ENCODE assay signal across 9 mouse cellular contexts in the genomic region with DNA sequence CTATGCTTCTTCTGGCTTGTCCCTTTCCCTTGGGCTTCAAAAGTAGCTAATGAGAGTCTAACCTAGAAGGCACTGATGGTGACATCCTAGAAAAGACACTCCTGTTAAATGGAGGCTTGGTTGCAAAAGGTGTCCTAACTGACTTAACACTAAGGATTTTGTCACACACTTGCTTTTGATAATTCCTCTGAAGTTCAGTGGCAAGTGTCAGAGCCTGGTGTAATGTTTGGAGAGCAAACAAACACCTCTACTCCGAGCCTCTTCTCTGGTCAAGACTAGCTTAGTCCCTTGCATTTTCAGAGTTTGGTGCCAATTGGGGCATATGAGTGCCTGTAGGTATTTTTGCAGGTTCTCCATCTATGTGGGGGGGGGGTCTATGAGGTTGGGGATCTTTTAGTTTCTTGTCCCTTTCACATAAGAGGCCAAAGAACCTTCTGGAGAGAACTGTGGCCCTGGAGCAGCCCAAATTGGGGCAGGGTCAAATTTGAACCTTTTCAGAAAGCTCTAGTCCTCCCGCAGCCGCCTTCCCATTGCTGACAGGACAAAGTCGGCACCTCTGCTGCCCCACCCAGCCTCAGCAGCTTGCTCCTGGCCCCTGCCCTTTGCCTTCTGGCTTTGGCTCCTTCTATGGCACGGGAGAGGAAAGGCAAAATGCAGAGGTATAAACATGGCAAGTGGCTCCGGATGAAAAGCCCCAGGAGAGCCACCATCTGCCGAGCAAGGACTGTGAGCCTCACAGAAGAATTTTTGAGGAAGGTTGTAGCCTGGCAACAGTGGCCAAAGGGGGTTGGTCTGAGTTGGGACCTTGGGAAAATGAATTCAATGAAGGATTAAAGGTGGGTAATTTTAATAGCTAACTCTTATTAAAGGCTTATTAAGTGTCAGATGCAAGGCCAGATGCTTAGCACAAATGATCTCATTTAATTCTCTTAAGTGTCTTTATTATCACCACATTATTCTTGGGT. TPM values are rescaled to one million over a fixed set of nuclear protein-coding genes. Genes with fewer than 3 reads are reported as not detected.
DNase-seq lines count a peak whose midpoint lies in the region; ATAC-seq and TF ChIP-seq lines count a peak whose summit lies in the region.
"Had no signal": no experiment of that assay in that cellular context is flagged by ENCODE, and none has a peak within 500 bp of the region (broad histone marks: within the 10 kb centered on the region; RNA-seq: fewer than 3 reads in every experiment).

No protein-coding gene starts in this region.

- no peak for TF ChIP-seq POLR2A in heart, adult 2 months (IDR thresholded peaks at IDR 0.05; ENCODE audit: insufficient read depth, low read depth, low read length)
- TF ChIP-seq POLR2A in lung, adult 2 months (IDR thresholded peaks at IDR 0.05; ENCODE audit: borderline replicate concordance, extremely low read depth, low read depth, low read length): no peak

- H3K27ac ChIP-seq in heart, adult 2 months: peak overlapping the region; percentile 46
- H3K27ac ChIP-seq in heart, embryonic 11.5 days (ENCODE audit: low read depth, low read length): no peak overlapping the region
- peak overlapping the region; percentile 83 for H3K27ac ChIP-seq in embryonic facial prominence, embryonic 13.5 days
- H3K27ac ChIP-seq in lung, postnatal 0 days (ENCODE audit: low read length): peak overlapping the region; percentile 85

- DNase-seq in heart, adult 2 months: no peak
- no peak for DNase-seq in lung, adult 2 months
- DNase-seq in lung, postnatal 14 days: no peak
- DNase-seq in lung, postnatal 0 days (ENCODE audit: low spot score): peak; percentile 65
- no peak for DNase-seq in cerebellum, adult 18-20 months
- no peak for DNase-seq in adrenal gland, adult 8-10 months
- DNase-seq: forebrain, postnatal 0 days had no signal

- no peak overlapping the region; the same call in 1 of the 2 replicates for H3K4me3 ChIP-seq in heart, adult 2 months
- no peak overlapping the region for H3K4me3 ChIP-seq in heart, embryonic 11.5 days (ENCODE audit: low read depth, low read length)
- peak overlapping the region; percentile 17 for H3K4me3 ChIP-seq in lung, adult 2 months (replicated peaks; ENCODE audit: extremely low read depth, low read depth, low read length)
- no peak overlapping the region for H3K4me3 ChIP-seq in embryonic facial prominence, embryonic 13.5 days
- H3K4me3 ChIP-seq in lung, postnatal 0 days (ENCODE audit: low read depth, low read length): no peak overlapping the region

- H3K4me2 ChIP-seq in heart, embryonic 11.5 days: no peak overlapping the region
- peak overlapping the region; percentile 50; the same call in 1 of the 2 replicates for H3K4me2 ChIP-seq in embryonic facial prominence, embryonic 13.5 days
- H3K4me2 ChIP-seq in lung, postnatal 0 days (replicated peaks; ENCODE audit: low read depth, low read length): no peak overlapping the region; the same call in 1 of the 2 replicates

- H3K9me3 ChIP-seq in heart, embryonic 11.5 days (replicated peaks; ENCODE audit: control insufficient read depth, low read length): no peaks in the 10 kb centered on the region
- H3K9me3 ChIP-seq in embryonic facial prominence, embryonic 13.5 days: no peaks in the 10 kb centered on the region
- no peaks in the 10 kb centered on the region for H3K9me3 ChIP-seq in lung, postnatal 0 days (ENCODE audit: low read length)

- H3K36me3 ChIP-seq in heart, adult 2 months (ENCODE audit: control insufficient read depth, insufficient read depth, low read length): peaks cover 3% of the 10 kb centered on the region
- no peaks in the 10 kb centered on the region for H3K36me3 ChIP-seq in heart, embryonic 11.5 days (ENCODE audit: control insufficient read depth, insufficient read depth, low read length)
- H3K36me3 ChIP-seq in embryonic facial prominence, embryonic 13.5 days: no peaks in the 10 kb centered on the region
- no peaks in the 10 kb centered on the region for H3K36me3 ChIP-seq in lung, postnatal 0 days (ENCODE audit: insufficient read depth, low read length)

- no peaks in the 10 kb centered on the region for H3K27me3 ChIP-seq in heart, adult 2 months (ENCODE audit: control insufficient read depth, insufficient read depth, low read length)
- peaks cover 11% of the 10 kb centered on the region for H3K27me3 ChIP-seq in heart, embryonic 11.5 days (ENCODE audit: control insufficient read depth, insufficient read depth, low read length)
- peaks cover 56% of the 10 kb centered on the region for H3K27me3 ChIP-seq in embryonic facial prominence, embryonic 13.5 days
- H3K27me3 ChIP-seq in lung, postnatal 0 days (replicated peaks; ENCODE audit: insufficient read depth, low read length): no peaks in the 10 kb centered on the region

- no peak for ATAC-seq in heart, embryonic 11.5 days (replicated peaks; ENCODE audit: insufficient number of reproducible peaks, low FRiP score, low TSS enrichment)
- ATAC-seq in embryonic facial prominence, embryonic 13.5 days (ENCODE audit: insufficient number of reproducible peaks, insufficient read depth, low FRiP score, low TSS enrichment, low read depth): no peak
- ATAC-seq in lung, postnatal 0 days: 0 out of 2 replicates have a peak, but pooled peaks have one; percentile 8

- peaks cover 13% of the 10 kb centered on the region for H3K4me1 ChIP-seq in heart, adult 2 months (ENCODE audit: control insufficient read depth, insufficient read depth, low read length)
- peaks cover 5% of the 10 kb centered on the region; the same call in 1 of the 2 replicates for H3K4me1 ChIP-seq in heart, embryonic 11.5 days (ENCODE audit: control insufficient read depth, insufficient read depth, low read length)
- H3K4me1 ChIP-seq in lung, adult 2 months (ENCODE audit: control insufficient read depth, insufficient read depth, low read length): peaks cover 12% of the 10 kb centered on the region
- peaks cover 7% of the 10 kb centered on the region; the same call in 1 of the 2 replicates for H3K4me1 ChIP-seq in embryonic facial prominence, embryonic 13.5 days
- H3K4me1 ChIP-seq in lung, postnatal 0 days (ENCODE audit: insufficient read depth, low read depth, low read length): no peaks in the 10 kb centered on the region

- WGBS in heart, adult 2 months: 64% methylated on average over 7 of the region's 7 CpGs
- 54% methylated on average over 7 of the region's 7 CpGs for WGBS in heart, embryonic 11.5 days (ENCODE audit: insufficient replicate concordance)
- 54% methylated on average over 7 of the region's 7 CpGs for WGBS in lung, adult 2 months
- 62% methylated on average over 7 of the region's 7 CpGs for WGBS in embryonic facial prominence, embryonic 13.5 days
- 38% methylated on average over 7 of the region's 7 CpGs for WGBS in lung, postnatal 0 days

- no peak for TF ChIP-seq CTCF in heart, adult 2 months (IDR thresholded peaks at IDR 0.05)
- TF ChIP-seq CTCF in lung, adult 2 months (IDR thresholded peaks at IDR 0.05; ENCODE audit: insufficient read depth, low read length): no peak
- TF ChIP-seq CTCF in lung, postnatal 0 days (IDR thresholded peaks at IDR 0.05): no peak

- intact Hi-C loops in heart, adult 2 months (cut with DNase I): loop anchor here (1.0 kb wide), 1 partner anchor 8 kb away; no protein-coding TSS in a partner anchor

- H3K79me2 ChIP-seq in heart, adult 2 months (replicated peaks; ENCODE audit: control insufficient read depth, insufficient read depth, low read length): no peaks in the 10 kb centered on the region

- TF ChIP-seq EP300 in heart, adult 2 months (IDR thresholded peaks at IDR 0.05; ENCODE audit: insufficient read depth, low read depth, low read length): no peak
- no peak for TF ChIP-seq EP300 in lung, postnatal 0 days (IDR thresholded peaks at IDR 0.05)

- H3K9ac ChIP-seq in heart, adult 2 months (ENCODE audit: low read depth, low read length): peak overlapping the region; percentile 30; the same call in 1 of the 2 replicates
- no peak overlapping the region for H3K9ac ChIP-seq in heart, embryonic 11.5 days (ENCODE audit: low read depth, low read length)
- H3K9ac ChIP-seq in embryonic facial prominence, embryonic 13.5 days: no peak overlapping the region
- no peak overlapping the region for H3K9ac ChIP-seq in lung, postnatal 0 days (replicated peaks; ENCODE audit: low read depth)
- H3K9ac ChIP-seq: forebrain, postnatal 0 days had no signal

RNA-seq across cellular contexts. Expression of gene Prps1, which starts 55.6 kb away (rescaled TPM):
- total RNA-seq in heart, adult 2 months (2021): 10 to 100 TPM; 24.5 to 28.0 TPM
- 14.9 and 23.4 TPM in 2 replicates for polyA plus RNA-seq in heart, adult 2 months (2012; rRNA removed)
- 59.5 and 70.2 TPM in 2 replicates for polyA plus RNA-seq in heart, embryonic 11.5 days (2014; fragmentation: Nextera tagmentation; extraction: Ambion mirVana)
- polyA plus RNA-seq in lung, adult 2 months (2012; rRNA removed): 5.8 and 10.2 TPM in 2 replicates
- 54.6 and 59.7 TPM in 2 replicates for polyA plus RNA-seq in embryonic facial prominence, embryonic 13.5 days (2015; fragmentation: Nextera tagmentation; extraction: Ambion mirVana)
- 17.7 and 20.8 TPM in 2 replicates for polyA plus RNA-seq in lung, postnatal 0 days (2015; fragmentation: Nextera tagmentation; extraction: Ambion mirVana)
- total RNA-seq in adrenal gland, adult 8-10 months (2022): 10 to 100 TPM; 18.5 to 32.8 (median 23.6) TPM
